Mouse (Mus musculus) small intestine, adult 2 months (tissue): ENCODE measurements around the gene Igflr1.

ENCODE experiments used
- CTCF ChIP-seq: fragments of 200-500 bp; IDR thresholded peaks from 2 replicates; pipeline ENCODE4 v1.5.1; 2012; ENCODE audit warnings: low read depth, mild to moderate bottlenecking, control low read depth, inconsistent platforms, low read length, moderate library complexity, mixed read lengths; ENCODE audit not compliant: insufficient replicate concordance, insufficient read length; ENCODE audit errors: extremely low read depth
- POLR2A ChIP-seq: fragments of 200-500 bp; IDR thresholded peaks from 2 replicates; pipeline ENCODE4 v1.6.1; 2012; ENCODE audit warnings: low read depth, mild to moderate bottlenecking, control low read depth, inconsistent platforms, low read length, moderate library complexity

- TF ChIP-seq CTCF (no peak), POLR2A (no peak)
Observed at GRCm38 (mm10) chr7:30599933-30600353, 34.7 kb downstream of the Igflr1 start.
